Mouse (Mus musculus) midbrain, embryonic 12.5 days (tissue): ENCODE data around the gene Dnah12. TPM values are rescaled to one million over a fixed set of nuclear protein-coding genes. Genes with fewer than 3 reads are reported as not detected.
"Not testable (repeated sequence)": the region's sequence is repeated elsewhere in the genome, so short reads cannot be mapped to it uniquely, and the experiment has no call there.

Experiments used
- ATAC-seq: fragments of 200-750 bp; cut with Nextera tagmentation; 2 replicates; pipeline ENCODE4 v1.8.0; 2017; ENCODE audit warnings: low read depth, moderate TSS enrichment, moderate library complexity; ENCODE audit not compliant: low FRiP score
- H3K27ac ChIP-seq: fragments of 300-500 bp; sonication (generic); replicated peaks from 2 replicates; pipeline ENCODE4 v1.5.1; 2016; ENCODE audit warnings: mild to moderate bottlenecking
- H3K27me3 ChIP-seq: fragments of 300-500 bp; sonication (generic); 2 replicates; pipeline ENCODE4 v1.6.1; 2016; ENCODE audit warnings: mild to moderate bottlenecking
- H3K36me3 ChIP-seq: fragments of 300-500 bp; sonication (generic); 2 replicates; pipeline ENCODE4 v1.6.1; 2016
- H3K4me1 ChIP-seq: fragments of 300-500 bp; sonication (generic); 2 replicates; pipeline ENCODE4 v1.6.1; 2016
- H3K4me2 ChIP-seq: fragments of 300-500 bp; sonication (generic); replicated peaks from 2 replicates; pipeline ENCODE4 v1.6.1; 2016; ENCODE audit warnings: mild to moderate bottlenecking, moderate library complexity
- H3K4me3 ChIP-seq: fragments of 300-500 bp; sonication (generic); 2 replicates; pipeline ENCODE4 v1.5.1; 2016; ENCODE audit warnings: mild to moderate bottlenecking
- H3K9ac ChIP-seq: fragments of 300-500 bp; sonication (generic); replicated peaks from 2 replicates; pipeline ENCODE4 v1.6.1; 2016; ENCODE audit warnings: mild to moderate bottlenecking, moderate library complexity
- H3K9me3 ChIP-seq: fragments of 300-500 bp; sonication (generic); 2 replicates; pipeline ENCODE4 v1.6.1; 2016; ENCODE audit warnings: mild to moderate bottlenecking
- WGBS: fragments of 180-500 bp; shearing (Covaris S2); methylation state at CpG from one replicate; pipeline ENCODE4 v1.1.7; 2016; 5-methylcytosine and 5-hydroxymethylcytosine counted together
- polyA plus RNA-seq: library from polyadenylated mRNA; unstranded; fragments of >200 nt; fragmentation: Nextera tagmentation; extraction: Ambion mirVana; gene quantifications from 2 replicates; pipeline ENCODE4 v1.2.1, GENCODE M21; 2016

Gene Dnah12
- polyA plus RNA-seq, 1 experiment from 2014 or later: not detected

- Histone ChIP-seq H3K4me2 (no peak overlapping the region), H3K27me3 (no peaks in the 10 kb centered on the region), H3K9ac (no peak overlapping the region), H3K4me1 (peaks cover 32% of the 10 kb centered on the region), H3K9me3 (no peaks in the 10 kb centered on the region), H3K27ac (no peak overlapping the region), H3K4me3 (no peak overlapping the region), H3K36me3 (peaks cover 5% of the 10 kb centered on the region)
- ATAC-seq: no peak
Observed at GRCm38 (mm10) chr14:26670964-26671363, 22.1 kb upstream of the Dnah12 start.

GRCm38 (mm10) chr14:26671870-26672615, 21.0 kb upstream of the Dnah12 start:
- H3K4me1 ChIP-seq: peaks cover 22% of the 10 kb centered on the region
- not testable (repeated sequence) for H3K4me3 ChIP-seq, H3K27ac ChIP-seq, H3K27me3 ChIP-seq, H3K4me2 ChIP-seq, H3K9ac ChIP-seq, H3K36me3 ChIP-seq, H3K9me3 ChIP-seq, ATAC-seq
- 72% methylated on average over 17 of the region's 17 CpGs for WGBS

GRCm38 (mm10) chr14:26674476-26675169, 18.5 kb upstream of the Dnah12 start:
- H3K4me2 ChIP-seq, H3K9me3 ChIP-seq, ATAC-seq, H3K36me3 ChIP-seq, H3K27ac ChIP-seq, H3K4me1 ChIP-seq, H3K9ac ChIP-seq, H3K4me3 ChIP-seq, H3K27me3 ChIP-seq: not testable (repeated sequence)
- 87% methylated on average over 2 of the region's 2 CpGs for WGBS

- Histone ChIP-seq H3K4me1 (peaks cover 4% of the 10 kb centered on the region), H3K27ac (no peak overlapping the region), H3K27me3 (no peaks in the 10 kb centered on the region), H3K4me2 (no peak overlapping the region), H3K9ac (no peak overlapping the region), H3K4me3 (no peak overlapping the region), H3K9me3 (no peaks in the 10 kb centered on the region), H3K36me3 (no peaks in the 10 kb centered on the region)
- no peak for ATAC-seq
- WGBS: 21% methylated on average over 12 of the region's 12 CpGs
Observed at GRCm38 (mm10) chr14:26675371-26675770, 17.7 kb upstream of the Dnah12 start.

GRCm38 (mm10) chr14:26675791-26676190, 17.3 kb upstream of the Dnah12 start:
- Histone ChIP-seq H3K27ac (no peak overlapping the region), H3K27me3 (no peaks in the 10 kb centered on the region), H3K4me2 (no peak overlapping the region), H3K9me3 (no peaks in the 10 kb centered on the region), H3K4me1 (no peaks in the 10 kb centered on the region), H3K4me3 (no peak overlapping the region), H3K36me3 (no peaks in the 10 kb centered on the region), H3K9ac (no peak overlapping the region)
- 73% methylated on average over 5 of the region's 5 CpGs for WGBS
- no peak for ATAC-seq

- no peak overlapping the region for H3K9ac ChIP-seq
- no peaks in the 10 kb centered on the region for H3K27me3 ChIP-seq
- H3K27ac ChIP-seq: no peak overlapping the region
- H3K9me3 ChIP-seq: no peaks in the 10 kb centered on the region
- H3K4me1 ChIP-seq: no peaks in the 10 kb centered on the region
- no peak overlapping the region for H3K4me2 ChIP-seq
- 70% methylated on average over 2 of the region's 2 CpGs for WGBS
- no peak overlapping the region for H3K4me3 ChIP-seq
- H3K36me3 ChIP-seq: no peaks in the 10 kb centered on the region
- no peak for ATAC-seq
Observed at GRCm38 (mm10) chr14:26690727-26691126, 2.3 kb upstream of the Dnah12 start.

- no peak overlapping the region for H3K4me3 ChIP-seq
- H3K9me3 ChIP-seq: no peaks in the 10 kb centered on the region
- no peaks in the 10 kb centered on the region for H3K4me1 ChIP-seq
- no peaks in the 10 kb centered on the region for H3K36me3 ChIP-seq
- no peak overlapping the region for H3K4me2 ChIP-seq
- no peak overlapping the region for H3K27ac ChIP-seq
- ATAC-seq: no peak
- H3K9ac ChIP-seq: no peak overlapping the region
- H3K27me3 ChIP-seq: no peaks in the 10 kb centered on the region
- 67% methylated on average over 2 of the region's 2 CpGs for WGBS
Observed at GRCm38 (mm10) chr14:26691363-26691762, 1.7 kb upstream of the Dnah12 start.

GRCm38 (mm10) chr14:26697912-26698311, 4.8 kb downstream of the Dnah12 start:
- H3K4me1 ChIP-seq: no peaks in the 10 kb centered on the region
- no peak for ATAC-seq
- no peak overlapping the region for H3K9ac ChIP-seq
- no peak overlapping the region for H3K4me2 ChIP-seq
- H3K27me3 ChIP-seq: no peaks in the 10 kb centered on the region
- no peak overlapping the region for H3K4me3 ChIP-seq
- H3K36me3 ChIP-seq: no peaks in the 10 kb centered on the region
- no peaks in the 10 kb centered on the region for H3K9me3 ChIP-seq
- H3K27ac ChIP-seq: no peak overlapping the region

GRCm38 (mm10) chr14:26705246-26705645, 12.2 kb downstream of the Dnah12 start:
- 88% methylated on average over 5 of the region's 5 CpGs for WGBS
- H3K9ac ChIP-seq, H3K27ac ChIP-seq, H3K36me3 ChIP-seq, H3K9me3 ChIP-seq, H3K4me1 ChIP-seq, ATAC-seq, H3K27me3 ChIP-seq, H3K4me2 ChIP-seq, H3K4me3 ChIP-seq: not testable (repeated sequence)

GRCm38 (mm10) chr14:26719696-26720095, 26.6 kb downstream of the Dnah12 start:
- not testable (repeated sequence) for ATAC-seq, H3K4me3 ChIP-seq, H3K27ac ChIP-seq, H3K4me2 ChIP-seq, H3K27me3 ChIP-seq, H3K36me3 ChIP-seq, H3K4me1 ChIP-seq, H3K9me3 ChIP-seq, H3K9ac ChIP-seq
- 79% methylated on average over 2 of the region's 2 CpGs for WGBS

- ATAC-seq: no peak
- 82% methylated on average over 3 of the region's 3 CpGs for WGBS
- Histone ChIP-seq H3K27me3 (no peaks in the 10 kb centered on the region), H3K36me3 (no peaks in the 10 kb centered on the region), H3K27ac (no peak overlapping the region), H3K4me1 (no peaks in the 10 kb centered on the region), H3K4me2 (no peak overlapping the region), H3K9ac (no peak overlapping the region), H3K4me3 (no peak overlapping the region), H3K9me3 (no peaks in the 10 kb centered on the region)
Observed at GRCm38 (mm10) chr14:26724898-26725297, 31.8 kb downstream of the Dnah12 start.

GRCm38 (mm10) chr14:26758566-26758965, 65.5 kb downstream of the Dnah12 start:
- H3K4me2 ChIP-seq: no peak overlapping the region
- ATAC-seq: no peak
- no peak overlapping the region for H3K9ac ChIP-seq
- no peaks in the 10 kb centered on the region for H3K4me1 ChIP-seq
- no peaks in the 10 kb centered on the region for H3K27me3 ChIP-seq
- 86% methylated on average over 8 of the region's 8 CpGs for WGBS
- H3K27ac ChIP-seq: no peak overlapping the region
- H3K4me3 ChIP-seq: no peak overlapping the region
- H3K36me3 ChIP-seq: no peaks in the 10 kb centered on the region
- H3K9me3 ChIP-seq: peaks cover 7% of the 10 kb centered on the region; the same call in 1 of the 2 replicates
